Mouse (Mus musculus): ENCODE measurements around the gene Cptp.
A peak's percentile ranks its signal among the peaks of the same experiment; 100 is the strongest.

The Cptp gene

DNA sequence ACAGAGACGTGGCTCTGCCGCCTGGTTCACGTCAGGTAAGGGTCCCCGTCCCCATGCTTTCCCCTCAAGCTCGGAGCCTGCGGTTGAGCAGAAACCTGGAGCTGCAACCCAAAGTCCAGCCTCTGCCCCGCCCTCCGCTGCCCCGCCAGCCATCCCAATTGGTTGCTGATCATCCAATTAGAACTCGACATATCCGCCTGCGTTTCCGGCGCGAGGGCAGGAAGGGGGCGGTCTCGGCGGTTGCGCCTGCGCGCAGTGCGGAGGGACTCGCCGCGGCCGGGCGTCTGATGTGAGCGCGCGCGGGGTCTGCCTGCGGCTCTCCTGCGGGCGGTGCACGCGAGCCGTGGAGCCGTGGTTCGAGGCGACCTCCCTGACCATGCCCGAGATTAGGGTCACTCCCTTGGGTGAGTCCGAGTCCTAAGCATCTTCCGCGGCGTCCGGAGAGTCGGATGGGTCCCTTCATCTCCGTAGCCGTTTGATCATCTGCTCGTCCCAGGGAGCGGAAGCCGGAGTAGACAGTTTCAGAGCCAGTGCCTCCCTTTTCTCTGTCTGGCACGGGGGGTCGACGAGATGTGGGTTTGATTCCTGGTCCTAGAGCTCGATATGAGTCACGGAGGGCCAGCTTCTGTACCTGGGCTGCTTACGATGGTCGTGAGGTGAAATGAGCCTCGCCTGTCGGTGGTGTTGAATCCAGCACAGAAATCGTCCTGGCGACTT is at the start of gene Cptp, which contains the start of gene Ints11:
Gene Cptp (minus strand): TSS at position 124 of the 717 bp plus-strand sequence.
Gene Ints11 (plus strand): TSS at position 230 of the 717 bp plus-strand sequence.
- DNase-seq (ENCODE audit: low spot score): peak; percentile 96

DNA sequence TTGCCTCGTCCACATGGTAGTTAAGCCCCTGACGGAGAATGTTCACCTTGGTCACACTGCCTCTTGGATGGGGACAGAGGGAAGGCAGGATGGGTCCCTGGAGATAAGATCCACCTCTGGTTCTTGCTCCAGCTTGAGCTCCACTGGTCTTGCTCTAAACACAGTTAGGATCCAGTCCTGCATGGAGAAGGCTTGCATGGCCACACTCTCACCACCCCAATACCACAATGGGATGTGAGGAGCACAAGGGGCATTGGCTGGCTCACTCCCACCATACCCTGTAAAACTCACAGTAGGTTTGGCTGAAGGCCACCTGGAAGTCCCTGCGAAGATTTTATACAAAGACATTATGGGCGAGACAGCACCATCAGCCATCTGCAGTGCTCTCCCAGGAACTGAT is 39.5 kb upstream of the Cptp start:
- DNase-seq (ENCODE audit: low spot score): peak; percentile 3

DNA sequence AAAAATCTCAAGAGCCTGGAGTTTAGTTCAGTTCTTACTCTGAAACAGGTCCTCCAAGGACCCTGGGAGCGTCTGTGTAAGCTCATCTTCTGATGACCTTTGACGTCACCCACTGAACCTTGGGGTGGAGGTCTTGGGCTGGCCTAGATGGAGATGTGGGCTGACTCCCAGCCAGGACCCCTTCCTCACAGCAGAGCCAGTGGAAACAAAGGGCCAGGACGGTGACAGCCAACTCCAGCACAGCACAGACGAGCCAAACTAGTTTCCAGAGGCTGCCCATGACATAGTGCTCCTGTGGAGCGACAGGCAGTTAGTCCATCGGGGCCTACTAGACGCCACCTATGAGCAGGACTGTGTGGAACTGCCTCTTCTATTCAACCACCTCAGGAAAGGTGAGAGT is 39.0 kb upstream of the Cptp start:
- DNase-seq (ENCODE audit: low spot score): peak; percentile 2

DNA sequence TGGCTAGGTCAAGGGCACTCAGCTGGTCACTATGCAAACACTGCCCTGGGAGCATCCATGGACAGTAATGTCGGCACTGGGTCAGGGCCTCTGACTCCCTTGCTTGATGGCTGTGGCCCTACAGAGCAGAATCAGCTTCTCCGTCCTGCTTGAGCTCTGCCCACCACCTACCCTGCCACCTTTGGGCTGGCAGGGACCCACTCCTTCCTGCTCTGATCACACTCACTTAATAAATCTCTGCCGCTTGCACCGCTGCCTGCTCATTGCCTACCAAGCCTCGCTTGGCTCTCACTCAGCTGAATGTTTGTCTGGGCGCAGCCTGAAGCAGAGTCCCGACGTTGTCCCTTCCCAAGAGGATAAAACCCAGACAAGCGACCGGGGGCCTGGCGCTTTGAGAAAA is 37.8 kb upstream of the Cptp start:
- DNase-seq (ENCODE audit: low spot score): no peak

DNA sequence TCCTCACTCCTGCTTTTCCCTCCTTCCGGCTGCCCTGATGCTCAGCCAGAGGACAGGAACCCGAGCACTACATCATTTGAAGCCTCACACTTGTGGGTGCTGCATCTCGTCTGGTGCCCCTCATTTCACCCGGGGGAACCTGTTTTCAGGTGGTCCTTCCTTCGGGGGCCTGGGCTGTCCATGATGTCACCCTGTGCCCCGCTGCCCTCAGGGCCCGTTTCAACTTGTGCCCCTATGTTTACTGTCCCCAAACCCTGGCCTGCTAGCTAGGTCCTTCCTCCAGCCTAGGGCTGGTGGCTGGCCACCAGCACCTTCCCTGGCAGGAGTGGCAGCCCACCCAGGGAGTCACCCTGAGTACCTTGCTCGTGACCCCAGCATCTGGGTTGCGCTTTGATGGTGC is 36.9 kb upstream of the Cptp start:
- DNase-seq (ENCODE audit: low spot score): no peak

DNA sequence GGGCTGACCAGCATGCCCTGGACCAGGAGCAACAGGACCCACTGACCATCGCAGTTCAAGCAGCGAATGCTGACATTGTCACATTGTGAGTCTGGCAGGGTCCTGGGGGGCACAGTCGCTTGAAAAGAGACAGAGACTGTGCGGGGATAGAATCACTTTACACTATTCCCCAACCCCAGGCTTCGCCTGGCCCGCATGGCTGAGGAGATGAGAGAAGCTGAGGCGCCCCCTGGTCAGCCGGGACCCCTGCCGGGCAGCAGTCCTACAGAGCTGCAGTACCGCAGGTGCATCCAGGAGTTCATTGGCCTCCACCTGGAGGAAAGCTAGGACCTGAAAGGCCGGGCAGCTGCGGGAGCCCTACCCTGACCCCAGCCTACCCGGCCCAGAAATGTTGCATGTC is 36.4 kb upstream of the Cptp start:
- peak; percentile 3 for DNase-seq (ENCODE audit: low spot score)

DNA sequence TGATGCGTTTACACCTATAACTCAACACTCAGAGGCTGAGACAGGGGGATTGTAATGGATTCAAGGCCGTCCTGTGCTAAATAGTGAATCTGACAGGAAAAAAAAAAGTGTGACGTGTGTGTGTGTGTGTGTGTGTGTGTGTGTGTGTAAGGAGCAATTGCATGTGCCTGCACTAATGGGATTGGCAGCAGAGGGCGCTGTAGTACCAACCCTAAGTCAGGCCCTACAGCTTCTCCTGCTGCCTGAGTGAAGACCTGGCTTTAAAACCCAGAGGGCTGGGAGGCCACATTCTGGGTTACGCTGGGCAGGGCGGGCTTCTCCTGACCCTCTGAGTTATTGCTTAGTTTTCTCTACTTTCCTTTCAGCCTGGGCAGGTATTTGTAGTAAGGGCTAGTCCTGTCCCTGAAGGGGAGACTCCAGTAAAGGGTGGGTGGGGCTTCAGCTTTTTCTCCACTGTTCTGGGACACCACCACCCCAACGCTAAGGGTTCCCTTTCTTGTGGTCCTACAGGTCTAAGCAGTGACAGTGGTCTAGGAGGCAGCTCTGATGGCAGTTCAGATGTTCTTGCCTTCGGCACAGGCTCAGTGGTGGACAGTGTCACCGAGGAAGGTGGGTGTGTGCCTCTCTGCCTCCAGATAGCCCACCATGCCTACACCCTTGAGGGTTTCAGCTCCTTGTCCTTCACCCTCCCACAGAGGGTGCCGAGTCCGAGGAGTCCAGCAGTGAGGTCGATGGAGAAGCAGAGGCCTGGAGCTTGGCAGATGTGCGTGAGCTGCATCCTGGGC is 35.3 kb upstream of the Cptp start:
- peak; percentile 5 for DNase-seq (ENCODE audit: low spot score)

DNA sequence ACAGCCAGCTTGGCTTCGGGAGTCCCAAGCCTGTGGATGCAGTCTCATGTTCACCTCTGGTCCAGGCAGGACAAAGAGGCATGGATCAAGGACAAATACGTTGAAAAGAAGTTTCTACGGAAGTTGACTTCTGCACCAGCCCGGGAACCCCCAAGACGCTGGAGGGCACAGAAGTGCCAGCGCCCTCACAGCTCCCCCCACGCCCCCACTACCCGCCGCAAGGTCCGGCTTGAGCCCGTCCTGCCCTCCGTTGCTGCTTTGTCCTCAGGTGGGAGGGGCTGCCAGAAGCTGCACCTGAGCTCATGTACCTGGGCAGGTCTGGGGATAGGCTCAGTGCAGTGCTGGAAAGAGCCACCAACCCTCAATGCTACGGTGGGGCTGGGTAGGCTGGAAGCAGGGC is 34.0 kb upstream of the Cptp start:
- no peak for DNase-seq (ENCODE audit: low spot score)

- peak; percentile 9 for DNase-seq (ENCODE audit: low spot score)
These were observed 32.0 kb upstream of the Cptp start for GRCm38 (mm10) chr4:155901205-155901604.

GRCm38 (mm10) chr4:155899355-155899754 is 30.1 kb upstream of the Cptp start:
- peak; percentile 2 for DNase-seq (ENCODE audit: low spot score)

GRCm38 (mm10) chr4:155898318-155898717 is 29.1 kb upstream of the Cptp start:
- no peak for DNase-seq (ENCODE audit: low spot score)

DNA sequence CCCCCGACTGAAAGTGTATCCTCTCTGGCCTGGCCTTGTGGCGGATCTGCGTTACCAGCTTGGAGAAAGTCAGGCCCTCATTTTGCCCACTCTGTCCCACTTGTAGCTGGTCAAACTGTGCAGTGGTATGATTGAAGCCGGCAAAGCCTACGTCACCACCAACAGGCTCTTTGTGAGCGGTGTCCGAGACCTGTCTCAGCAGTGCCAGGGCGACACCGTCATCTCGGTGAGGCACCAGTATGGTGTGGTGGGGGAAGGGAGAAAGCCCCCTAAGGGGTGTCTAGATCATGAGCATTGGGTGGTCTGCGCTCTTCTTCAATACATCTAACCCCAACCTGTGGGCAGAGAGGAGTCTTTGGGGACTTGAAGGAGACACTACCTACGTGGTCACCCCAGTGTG is 27.2 kb upstream of the Cptp start:
- DNase-seq (ENCODE audit: low spot score): no peak

DNA sequence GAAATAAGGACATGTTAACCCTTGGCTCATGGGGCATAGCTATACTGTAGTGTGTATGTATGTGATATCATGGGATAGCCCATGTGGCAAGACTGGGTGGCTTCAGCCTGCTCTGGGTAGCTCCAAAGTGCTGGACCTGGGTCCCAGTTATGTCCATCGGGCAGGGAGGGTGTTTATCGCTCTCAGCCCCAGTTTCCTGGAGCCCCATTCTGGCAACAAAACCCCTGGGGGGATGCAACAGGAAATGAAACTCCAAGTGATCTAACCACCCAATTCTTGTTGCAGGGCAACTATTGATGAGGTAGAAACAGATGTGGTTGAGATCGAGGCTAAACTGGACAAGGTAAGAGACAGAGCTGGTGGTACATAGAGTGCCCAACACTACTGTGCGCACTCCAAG is 26.6 kb upstream of the Cptp start:
- no peak for DNase-seq (ENCODE audit: low spot score)

GRCm38 (mm10) chr4:155895216-155895615 is 26.0 kb upstream of the Cptp start:
- no peak for DNase-seq (ENCODE audit: low spot score)

DNA sequence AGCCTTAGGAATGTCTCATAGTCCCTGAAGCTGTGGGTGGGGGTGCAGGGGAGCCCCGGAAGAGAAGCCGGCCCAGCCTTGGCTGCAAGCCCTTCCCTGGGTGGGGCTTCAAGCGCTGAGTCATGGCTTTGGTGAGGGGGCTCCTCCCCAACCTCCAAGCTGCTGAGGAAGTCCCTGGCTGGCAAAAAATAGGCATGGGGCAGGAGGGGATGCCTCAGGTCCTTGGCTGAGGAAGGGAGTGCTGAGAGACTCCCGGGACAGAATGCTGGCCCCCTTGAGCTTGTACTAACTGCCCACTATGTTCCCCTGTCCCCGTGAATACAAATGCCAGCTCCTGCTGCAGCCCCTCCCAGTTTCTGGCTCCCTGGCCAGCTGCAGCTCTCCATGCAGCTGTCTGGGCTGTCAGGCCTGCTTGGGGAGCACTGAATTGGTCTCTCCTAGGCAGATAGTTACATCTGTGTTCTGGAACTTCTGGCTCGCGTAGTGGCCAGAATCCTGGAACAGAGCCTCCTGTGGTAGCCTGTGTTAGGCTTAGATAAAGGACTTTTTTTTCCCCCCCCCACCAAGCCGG is 25.2 kb upstream of the Cptp start:
- DNase-seq (ENCODE audit: low spot score): peak; percentile 70

- DNase-seq (ENCODE audit: low spot score): no peak
These were observed 24.0 kb upstream of the Cptp start for GRCm38 (mm10) chr4:155893212-155893690.

- DNase-seq (ENCODE audit: low spot score): no peak
These were observed 23.4 kb upstream of the Cptp start for GRCm38 (mm10) chr4:155892438-155893211.

DNA sequence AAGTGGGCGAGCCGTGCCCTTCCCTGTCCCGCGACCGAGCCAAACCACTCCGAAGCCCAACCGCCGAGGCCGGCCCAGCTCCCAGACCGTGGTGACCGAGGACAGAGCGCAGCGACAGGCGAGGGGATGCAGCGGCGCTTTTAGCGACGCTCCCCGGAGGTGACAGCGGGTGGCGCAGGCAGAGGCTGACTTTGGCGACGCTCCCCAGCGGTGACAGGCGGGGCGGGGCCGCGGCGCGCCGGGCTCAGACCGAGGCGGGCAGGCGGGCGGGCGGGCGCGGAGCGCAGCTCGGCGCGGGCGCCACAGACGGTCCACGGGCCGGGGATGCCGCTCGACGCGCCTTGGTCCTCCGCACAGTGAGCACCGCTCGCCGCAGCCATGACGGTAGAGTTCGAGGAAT is 22.8 kb upstream of the Cptp start:
- peak; percentile 85 for DNase-seq (ENCODE audit: low spot score)

GRCm38 (mm10) chr4:155891551-155892001 is 22.3 kb upstream of the Cptp start, which contains the start of the genes Pusl1 and Acap3:
TSS of gene Pusl1 (minus strand) at chr4:155891781.
TSS of gene Acap3 (plus strand) at chr4:155891822.
- DNase-seq (ENCODE audit: low spot score): peak; percentile 97

GRCm38 (mm10) chr4:155891011-155891471 is 21.8 kb upstream of the Cptp start:
- DNase-seq (ENCODE audit: low spot score): no peak

GRCm38 (mm10) chr4:155889316-155889715 is 20.1 kb upstream of the Cptp start:
- no peak for DNase-seq (ENCODE audit: low spot score)

DNA sequence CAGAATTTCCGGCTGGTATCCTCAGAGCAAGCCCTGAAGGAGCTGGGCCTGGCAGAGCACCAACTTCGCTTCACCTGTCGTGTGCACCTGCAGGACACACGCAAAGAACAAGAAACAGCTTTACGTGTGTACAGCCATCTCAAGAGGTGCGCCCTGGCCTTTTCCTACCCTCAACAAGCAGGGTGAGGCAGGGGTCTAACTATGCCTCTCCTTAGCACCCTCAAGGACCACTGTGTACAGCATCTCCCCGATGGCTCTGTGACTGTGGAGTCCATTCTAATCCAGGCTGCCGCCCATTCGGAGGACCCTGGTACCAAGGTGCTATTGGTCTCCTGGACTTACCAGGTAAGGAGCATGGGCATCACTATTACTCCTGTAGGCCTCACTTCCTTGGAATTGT is 18.9 kb upstream of the Cptp start:
- no peak for DNase-seq (ENCODE audit: low spot score)

Data from ovary, postnatal 36 days (tissue).